Mouse (Mus musculus) lung, embryonic 14.5 days (tissue): ENCODE results near the gene Magel2. TPM values are rescaled to one million over a fixed set of nuclear protein-coding genes. Genes with fewer than 3 reads are reported as not detected.

Experiments
- ATAC-seq: fragments of 200-750 bp; cut with Nextera tagmentation; 2 replicates; pipeline ENCODE4 v1.8.0; 2017; ENCODE audit warnings: mild to moderate bottlenecking, moderate TSS enrichment, moderate library complexity; ENCODE audit not compliant: insufficient read depth
- DNase-seq: peaks from one replicate; pipeline ENCODE4 v3.0.0-alpha.2; 2015
- H3K27ac ChIP-seq: fragments of 300-500 bp; sonication (generic); 2 replicates; pipeline ENCODE4 v1.5.1; 2014; ENCODE audit warnings: low read depth, mild to moderate bottlenecking, moderate library complexity
- H3K27me3 ChIP-seq: fragments of 300-500 bp; sonication (generic); 2 replicates; pipeline ENCODE4 v1.6.1; 2014; ENCODE audit warnings: low read length, control low read depth; ENCODE audit not compliant: insufficient read depth
- H3K36me3 ChIP-seq: fragments of 300-500 bp; sonication (generic); 2 replicates; pipeline ENCODE4 v1.6.1; 2014; ENCODE audit warnings: control low read depth; ENCODE audit not compliant: insufficient read depth
- H3K4me1 ChIP-seq: fragments of 300-500 bp; sonication (generic); 2 replicates; pipeline ENCODE4 v1.6.1; 2014; ENCODE audit warnings: antibody characterized with exemption, control low read depth; ENCODE audit not compliant: insufficient read depth
- H3K4me2 ChIP-seq: fragments of 300-500 bp; sonication (generic); 2 replicates; pipeline ENCODE4 v1.6.1; 2014; ENCODE audit warnings: mild to moderate bottlenecking
- H3K4me3 ChIP-seq: fragments of 300-500 bp; sonication (generic); 2 replicates; pipeline ENCODE4 v1.5.1; 2014; ENCODE audit warnings: low read depth, low read length
- H3K9ac ChIP-seq: fragments of 300-500 bp; sonication (generic); 2 replicates; pipeline ENCODE4 v1.6.1; 2014
- H3K9me3 ChIP-seq: fragments of 300-500 bp; sonication (generic); 2 replicates; pipeline ENCODE4 v1.6.1; 2016; ENCODE audit warnings: low read depth, low read length, control low read depth
- CTCF ChIP-seq: IDR thresholded peaks from 2 replicates; pipeline ENCODE4 v1.5.1; 2016; ENCODE audit warnings: antibody characterized with exemption, low read depth
- WGBS: fragments of 180-500 bp; shearing (Covaris S2); extraction: QIAGEN DNeasy Blood & Tissue Kit; methylation state at CpG from one replicate; pipeline ENCODE4 v1.1.7; 2014; 5-methylcytosine and 5-hydroxymethylcytosine counted together
- polyA plus RNA-seq: library from polyadenylated mRNA; unstranded; fragments of >200 nt; fragmentation: Nextera tagmentation; extraction: Ambion mirVana; gene quantifications from 2 replicates; pipeline ENCODE4 v1.2.1, GENCODE M21; 2014

Magel2 gene
- polyA plus RNA-seq, 1 experiment from 2014 or later, result 2.1 TPM

DNA sequence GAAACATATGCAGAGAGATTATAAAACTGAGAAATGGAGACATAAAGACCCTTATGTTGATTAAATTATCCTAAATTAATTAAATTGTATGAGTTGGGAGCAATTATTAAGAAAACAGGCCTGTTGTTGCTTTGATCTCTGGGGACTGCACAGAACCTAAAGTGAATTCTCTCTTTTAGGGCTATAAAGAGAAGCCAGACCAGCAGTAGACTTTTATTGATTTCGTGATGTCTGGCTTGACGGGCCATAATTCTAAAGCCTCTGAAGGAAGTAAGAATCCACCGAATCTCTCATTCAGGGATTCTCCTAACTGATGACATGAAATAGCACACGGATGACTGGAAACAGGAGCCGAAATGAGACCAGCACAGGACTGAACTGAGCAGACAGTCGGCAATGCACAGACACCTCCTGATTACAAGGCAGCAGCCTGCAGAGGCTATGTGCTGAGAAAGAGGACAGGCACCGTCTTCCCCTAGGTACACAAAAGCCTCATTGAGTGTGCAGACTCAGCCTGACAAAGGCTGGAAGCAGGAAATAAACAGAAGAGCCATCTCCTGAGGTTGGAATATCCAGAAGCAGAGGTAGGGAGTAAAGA lies 11.7 kb upstream of the Magel2 start:
- 57% methylated on average over 7 of the region's 7 CpGs for WGBS
- ATAC-seq (no peak), DNase-seq (no peak)
- no peak overlapping the region for H3K4me2 ChIP-seq
- H3K9ac ChIP-seq, result no peak overlapping the region
- no peak overlapping the region for H3K4me3 ChIP-seq
- no peaks in the 10 kb centered on the region for H3K27me3 ChIP-seq
- no peak for TF ChIP-seq CTCF
- no peak overlapping the region for H3K27ac ChIP-seq
- no peaks in the 10 kb centered on the region for H3K36me3 ChIP-seq
- H3K9me3 ChIP-seq, result no peaks in the 10 kb centered on the region
- no peaks in the 10 kb centered on the region for H3K4me1 ChIP-seq

DNA sequence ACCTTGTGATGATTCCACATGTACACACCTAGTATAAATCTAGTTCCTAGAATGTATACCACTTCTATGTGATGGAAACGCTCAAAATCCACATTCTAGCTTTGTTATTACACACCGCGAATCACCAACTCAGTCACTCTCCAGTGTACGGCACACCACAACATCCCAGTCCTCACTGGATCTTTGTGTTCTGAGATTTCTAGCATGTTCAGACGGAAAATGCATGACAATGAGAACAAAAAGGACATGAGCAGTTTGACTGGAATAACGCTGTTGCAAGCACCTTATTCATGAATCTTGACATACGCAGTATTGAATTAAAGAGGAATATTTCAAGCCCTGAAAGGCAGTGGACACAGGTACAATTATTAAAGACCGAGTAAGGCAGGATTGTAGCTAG lies 10.1 kb upstream of the Magel2 start:
- no peak for TF ChIP-seq CTCF
- Histone ChIP-seq H3K9me3 (no peaks in the 10 kb centered on the region), H3K4me2 (no peak overlapping the region), H3K36me3 (no peaks in the 10 kb centered on the region), H3K27me3 (no peaks in the 10 kb centered on the region), H3K27ac (no peak overlapping the region), H3K9ac (no peak overlapping the region), H3K4me3 (no peak overlapping the region), H3K4me1 (no peaks in the 10 kb centered on the region)
- no peak for DNase-seq
- WGBS, result 73% methylated on average over 8 of the region's 8 CpGs
- ATAC-seq, result no peak

DNA sequence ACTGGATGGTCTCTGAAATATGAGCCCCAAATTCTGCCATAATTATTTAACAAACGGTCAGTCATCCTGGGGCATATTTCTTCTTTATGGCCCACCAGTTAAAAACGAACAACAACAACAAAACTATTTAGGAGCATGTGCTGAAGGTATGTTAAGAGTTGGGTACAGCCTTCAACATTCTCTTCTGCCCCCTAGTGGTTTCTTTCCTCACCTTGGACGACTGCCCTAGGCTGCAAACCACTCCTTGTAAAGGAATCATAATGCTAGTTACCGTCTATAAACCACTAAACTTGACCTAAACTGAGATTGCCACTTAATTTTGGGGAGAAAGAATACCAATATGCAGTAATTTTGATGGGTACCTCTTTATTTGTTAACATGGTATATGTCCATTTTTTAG lies 1.2 kb upstream of the Magel2 start:
- no peak overlapping the region for H3K27ac ChIP-seq
- WGBS, result 29% methylated on average over 4 of the region's 4 CpGs
- no peaks in the 10 kb centered on the region for H3K27me3 ChIP-seq
- ATAC-seq (no peak), DNase-seq (peak; percentile 70)
- H3K9me3 ChIP-seq, result no peaks in the 10 kb centered on the region
- H3K4me2 ChIP-seq, result no peak overlapping the region
- H3K4me3 ChIP-seq, result no peak overlapping the region
- H3K9ac ChIP-seq, result no peak overlapping the region
- no peaks in the 10 kb centered on the region for H3K4me1 ChIP-seq
- H3K36me3 ChIP-seq, result no peaks in the 10 kb centered on the region
- peak; percentile 52 for TF ChIP-seq CTCF

DNA sequence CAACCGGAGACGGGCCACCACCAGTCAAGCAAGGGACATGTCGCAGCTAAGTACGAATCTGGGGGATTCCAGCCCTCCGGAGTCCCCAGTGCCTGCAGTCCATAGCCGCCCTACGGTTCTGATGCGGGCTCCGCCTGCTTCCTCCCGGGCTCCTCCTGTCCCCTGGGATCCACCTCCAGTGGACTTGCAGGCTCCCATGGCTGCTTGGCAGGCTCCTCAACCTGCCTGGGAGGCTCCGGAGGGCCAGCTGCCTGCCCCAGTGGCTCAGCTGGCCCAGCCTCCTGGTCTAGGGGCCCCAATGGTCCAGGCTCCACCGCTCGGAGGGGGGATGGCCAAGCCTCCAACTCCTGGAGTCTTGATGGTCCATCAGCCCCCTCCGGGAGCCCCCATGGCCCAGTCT lies 503 bp downstream of the Magel2 start:
- H3K9ac ChIP-seq, result peak overlapping the region; percentile 42
- no peak for TF ChIP-seq CTCF
- DNase-seq (no peak), ATAC-seq (peak; percentile 72)
- H3K9me3 ChIP-seq, result no peaks in the 10 kb centered on the region
- 27% methylated on average over 14 of the region's 14 CpGs for whole genome bisulfite sequencing
- H3K4me3 ChIP-seq, result peak overlapping the region; percentile 36
- no peaks in the 10 kb centered on the region for H3K4me1 ChIP-seq
- no peaks in the 10 kb centered on the region for H3K36me3 ChIP-seq
- peak overlapping the region; percentile 60 for H3K4me2 ChIP-seq
- H3K27ac ChIP-seq, result no peak overlapping the region
- H3K27me3 ChIP-seq, result no peaks in the 10 kb centered on the region

DNA sequence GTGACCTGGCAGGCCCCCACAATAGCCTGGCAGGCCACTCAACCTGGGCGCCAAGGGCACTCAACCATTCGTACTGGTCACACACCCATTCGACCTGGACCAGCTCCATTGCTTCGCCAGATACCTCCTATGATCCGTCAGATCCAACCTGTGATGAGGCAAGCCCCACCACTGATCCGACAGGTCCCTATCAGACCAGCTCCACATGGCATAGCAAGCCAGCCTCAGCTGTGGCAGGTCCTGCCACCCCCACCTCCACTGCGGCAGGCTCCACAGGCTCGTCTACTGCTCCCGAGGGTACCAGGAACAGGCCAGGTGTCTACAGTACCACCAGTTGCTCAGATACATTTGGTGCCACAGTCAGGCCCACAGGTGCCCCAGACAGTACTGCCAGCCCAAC lies 1.7 kb downstream of the Magel2 start:
- ATAC-seq (no peak), DNase-seq (no peak)
- Histone ChIP-seq H3K9ac (no peak overlapping the region), H3K9me3 (no peaks in the 10 kb centered on the region), H3K27me3 (no peaks in the 10 kb centered on the region), H3K4me3 (no peak overlapping the region), H3K4me1 (no peaks in the 10 kb centered on the region), H3K27ac (no peak overlapping the region), H3K4me2 (no peak overlapping the region), H3K36me3 (no peaks in the 10 kb centered on the region)
- WGBS, result 90% methylated on average over 9 of the region's 9 CpGs
- no peak for TF ChIP-seq CTCF

DNA sequence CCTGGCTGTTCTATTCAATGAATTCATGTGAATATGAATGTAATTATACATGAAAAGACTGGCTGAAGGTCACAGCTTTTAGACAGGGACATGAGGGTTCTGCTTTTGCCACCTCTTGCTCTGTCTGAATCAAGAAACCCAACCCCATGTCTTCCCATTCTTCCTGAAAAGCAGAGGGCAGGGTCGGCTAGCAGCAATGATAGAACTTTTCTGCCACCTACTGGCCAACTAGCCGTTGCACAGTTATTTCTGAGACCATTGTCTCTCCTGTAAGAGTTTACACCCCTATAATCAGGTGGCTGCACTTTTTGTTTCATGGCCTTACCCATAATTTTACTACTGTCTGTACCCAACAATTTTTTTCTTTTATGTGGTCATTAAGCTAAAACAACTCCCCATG lies 5.6 kb downstream of the Magel2 start:
- Histone ChIP-seq H3K27me3 (no peaks in the 10 kb centered on the region), H3K27ac (no peak overlapping the region), H3K4me2 (no peak overlapping the region), H3K9ac (no peak overlapping the region), H3K4me3 (no peak overlapping the region), H3K36me3 (no peaks in the 10 kb centered on the region), H3K9me3 (no peaks in the 10 kb centered on the region), H3K4me1 (no peaks in the 10 kb centered on the region)
- ATAC-seq, result peak; percentile 56; the same call in 1 of the 2 replicates
- TF ChIP-seq CTCF, result peak; percentile 71
- DNase-seq, result peak; percentile 73
- WGBS, result 0% methylated on average over 2 of the region's 2 CpGs

DNA sequence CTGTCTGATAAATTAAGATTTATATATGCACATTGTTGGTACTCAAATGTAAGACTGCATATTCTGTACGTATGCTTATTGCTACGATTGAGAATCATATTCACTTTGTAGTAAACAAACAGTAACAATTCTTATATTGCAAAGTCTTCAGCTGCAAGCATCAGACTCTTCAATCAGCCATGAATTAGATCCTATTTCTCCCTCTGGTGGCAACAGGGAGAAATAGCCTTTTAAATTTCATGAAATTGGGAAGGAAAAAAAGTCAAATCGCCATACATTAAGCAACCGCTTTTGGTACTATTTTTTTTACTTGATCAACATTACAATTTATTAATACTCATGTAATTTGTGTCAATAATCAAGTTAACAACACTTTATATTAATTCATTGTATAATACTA lies 11.5 kb downstream of the Magel2 start:
- DNase-seq, result peak; percentile 37

More for the DNA sequence above, 11.5 kb downstream of the Magel2 start:
- Histone ChIP-seq H3K4me1 (no peaks in the 10 kb centered on the region), H3K36me3 (no peaks in the 10 kb centered on the region), H3K27ac (no peak overlapping the region), H3K4me2 (no peak overlapping the region), H3K9ac (no peak overlapping the region), H3K4me3 (no peak overlapping the region), H3K9me3 (no peaks in the 10 kb centered on the region), H3K27me3 (no peaks in the 10 kb centered on the region)
- ATAC-seq, result no peak
- peak; percentile 30 for TF ChIP-seq CTCF
- WGBS, result 44% methylated on average over 4 of the region's 4 CpGs
